Mouse (Mus musculus): ENCODE data around the gene Slc35a3.
"Not testable (repeated sequence)": the region's sequence is repeated elsewhere in the genome, so short reads cannot be mapped to it uniquely, and the experiment has no call there.

Slc35a3 gene

DNA sequence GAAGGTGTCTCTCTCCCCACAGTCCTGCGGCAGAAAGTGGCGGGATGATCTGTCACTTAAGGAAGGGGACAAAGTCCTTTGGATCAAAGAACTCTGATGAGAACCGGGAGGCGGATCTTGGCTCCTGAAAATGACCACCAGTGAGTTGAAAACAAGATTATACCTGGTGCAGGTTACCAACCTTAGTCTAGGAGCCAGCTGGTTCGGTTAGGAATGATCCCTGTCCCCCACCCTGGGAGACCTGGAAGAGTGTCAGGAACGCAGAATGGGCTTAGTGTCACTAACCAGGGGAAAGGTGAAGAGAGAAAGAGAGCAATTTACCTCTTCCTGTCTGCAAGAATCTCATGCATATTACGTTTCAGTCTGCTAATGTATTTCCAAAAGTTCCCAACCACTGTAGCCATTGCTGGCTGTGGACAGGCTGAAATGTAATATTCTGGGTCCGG is at the start of gene Slc35a3:
TSS of gene Slc35a3 (minus strand) at position 396 of the 446 bp plus-strand sequence.
- no peak for DNase-seq

DNA sequence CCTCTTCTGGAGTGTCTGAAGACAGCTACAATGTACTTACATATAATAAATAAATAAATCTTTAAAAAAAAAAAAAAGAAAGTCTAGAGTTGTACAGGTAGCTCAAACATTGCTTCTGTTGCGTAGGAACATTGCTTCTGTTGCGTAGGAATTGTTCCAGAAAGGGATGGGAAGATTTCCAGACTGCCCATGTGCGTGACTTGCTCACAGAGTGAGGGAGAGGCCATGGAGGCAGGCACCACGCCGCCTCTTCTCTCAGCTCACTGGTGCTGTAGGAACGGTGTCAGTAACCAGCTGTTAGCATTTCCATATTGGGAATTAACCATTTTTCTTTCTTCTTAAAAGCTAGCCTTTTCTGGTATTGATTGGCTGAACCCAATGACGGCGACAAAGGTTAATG is 40.2 kb upstream of the Slc35a3 start:
- DNase-seq, result no peak

- DNase-seq, result peak; percentile 24
Observed at GRCm38 (mm10) chr3:116751191-116751860, 38.7 kb upstream of the Slc35a3 start.

GRCm38 (mm10) chr3:116748391-116749170 is 36.0 kb upstream of the Slc35a3 start:
- peak; percentile 44 for DNase-seq

GRCm38 (mm10) chr3:116747648-116748047 is 35.0 kb upstream of the Slc35a3 start:
- DNase-seq, result not testable (repeated sequence)

GRCm38 (mm10) chr3:116740963-116741362 is 28.3 kb upstream of the Slc35a3 start:
- no peak for DNase-seq

- no peak for DNase-seq
Observed at GRCm38 (mm10) chr3:116740106-116740505, 27.5 kb upstream of the Slc35a3 start.

DNA sequence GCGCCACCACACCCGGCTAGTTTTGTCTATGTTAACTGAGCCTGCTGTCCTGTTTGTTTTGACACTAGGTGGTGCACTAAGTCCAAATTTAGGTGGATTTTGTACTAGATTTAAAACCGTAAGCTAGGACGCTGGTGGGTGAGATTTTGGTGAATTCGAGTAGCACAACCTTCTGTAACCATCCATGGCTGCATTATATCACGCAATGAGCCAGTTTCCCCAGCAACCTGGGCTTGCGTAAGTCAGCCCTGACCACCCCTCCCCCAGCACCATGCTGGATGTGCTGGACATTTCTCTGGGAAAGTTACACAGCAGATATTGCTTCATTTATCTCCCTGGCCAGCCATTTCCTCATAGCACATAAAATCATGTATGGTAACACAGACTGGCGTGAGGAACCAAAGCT is 24.7 kb upstream of the Slc35a3 start:
- DNase-seq, result no peak

DNA sequence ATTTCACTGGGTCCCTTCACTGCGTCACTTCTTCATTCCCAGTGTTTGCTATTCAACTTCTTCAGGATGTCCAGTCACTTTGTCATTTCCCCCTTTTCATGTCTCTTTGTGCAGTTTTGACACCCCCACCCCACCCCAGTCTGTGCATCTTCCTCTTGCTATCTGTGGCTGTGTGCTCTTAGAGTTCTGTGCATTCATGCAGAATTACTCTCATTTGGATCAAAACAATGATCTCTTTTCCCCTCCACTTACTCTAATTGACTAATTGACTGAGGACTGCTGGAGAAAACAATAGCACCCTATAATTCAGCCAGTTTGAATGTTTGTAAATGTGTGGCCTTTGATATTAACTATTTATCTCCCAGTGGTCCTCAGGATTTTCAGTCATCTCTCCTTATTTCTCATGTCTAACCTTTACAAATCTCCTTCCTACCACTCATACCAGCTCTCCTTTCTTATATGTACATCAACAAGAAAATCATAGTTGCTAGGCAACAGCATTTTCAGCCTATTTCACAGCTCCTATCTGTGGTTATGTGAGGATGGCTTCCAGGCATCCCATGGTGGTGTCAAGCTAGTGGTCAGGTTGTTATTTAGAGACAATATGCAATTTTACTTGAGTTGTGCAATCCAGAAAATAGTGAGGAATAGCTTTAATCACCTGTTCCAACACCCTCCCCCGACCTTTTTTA is 17.0 kb upstream of the Slc35a3 start:
- DNase-seq, result no peak

- DNase-seq, result no peak
Observed at GRCm38 (mm10) chr3:116726807-116727206, 14.2 kb upstream of the Slc35a3 start.

- DNase-seq, result no peak
Observed at GRCm38 (mm10) chr3:116723496-116724481, 11.2 kb upstream of the Slc35a3 start.

DNA sequence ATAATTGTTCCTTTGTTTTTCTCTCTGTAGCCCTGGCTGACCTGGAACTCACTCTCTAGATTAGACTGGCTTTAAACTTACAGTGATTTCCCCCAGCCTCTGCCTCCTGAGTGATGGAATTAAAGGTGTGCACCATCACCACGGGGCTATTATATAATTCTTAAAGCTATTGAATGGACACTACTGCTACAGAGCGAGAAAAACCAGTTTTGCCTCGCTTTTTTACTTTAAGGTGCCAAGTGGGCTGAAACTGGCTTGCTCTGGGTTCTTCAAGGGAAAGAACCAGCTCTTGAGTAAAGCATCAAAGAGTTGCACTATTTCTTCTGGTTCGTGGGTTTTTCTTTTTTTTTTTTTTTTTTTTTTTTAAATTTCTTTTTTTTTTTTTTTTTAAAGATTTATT is 10.3 kb upstream of the Slc35a3 start:
- DNase-seq, result no peak

GRCm38 (mm10) chr3:116718951-116719350 is 6.3 kb upstream of the Slc35a3 start:
- DNase-seq, result no peak

DNA sequence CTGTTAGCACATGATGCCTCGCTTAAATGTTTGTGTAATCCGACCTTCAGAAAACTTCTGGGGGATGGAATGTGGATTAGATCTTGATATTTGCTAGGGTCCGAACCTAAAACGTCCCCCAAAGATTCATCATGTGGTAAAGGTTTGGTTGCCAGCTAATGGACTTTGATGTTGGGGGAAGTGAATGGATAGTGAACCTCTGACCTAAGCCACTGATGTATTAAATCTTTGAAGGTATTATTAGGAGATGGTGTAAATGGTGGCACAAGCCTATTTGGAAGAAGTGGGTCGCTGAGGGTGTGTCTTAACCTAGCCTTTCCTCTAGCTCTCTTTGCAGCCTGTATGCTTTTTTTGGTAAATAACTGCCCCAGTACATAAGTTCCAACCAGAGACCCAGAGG is 400 bp upstream of the Slc35a3 start:
- DNase-seq, result no peak

DNA sequence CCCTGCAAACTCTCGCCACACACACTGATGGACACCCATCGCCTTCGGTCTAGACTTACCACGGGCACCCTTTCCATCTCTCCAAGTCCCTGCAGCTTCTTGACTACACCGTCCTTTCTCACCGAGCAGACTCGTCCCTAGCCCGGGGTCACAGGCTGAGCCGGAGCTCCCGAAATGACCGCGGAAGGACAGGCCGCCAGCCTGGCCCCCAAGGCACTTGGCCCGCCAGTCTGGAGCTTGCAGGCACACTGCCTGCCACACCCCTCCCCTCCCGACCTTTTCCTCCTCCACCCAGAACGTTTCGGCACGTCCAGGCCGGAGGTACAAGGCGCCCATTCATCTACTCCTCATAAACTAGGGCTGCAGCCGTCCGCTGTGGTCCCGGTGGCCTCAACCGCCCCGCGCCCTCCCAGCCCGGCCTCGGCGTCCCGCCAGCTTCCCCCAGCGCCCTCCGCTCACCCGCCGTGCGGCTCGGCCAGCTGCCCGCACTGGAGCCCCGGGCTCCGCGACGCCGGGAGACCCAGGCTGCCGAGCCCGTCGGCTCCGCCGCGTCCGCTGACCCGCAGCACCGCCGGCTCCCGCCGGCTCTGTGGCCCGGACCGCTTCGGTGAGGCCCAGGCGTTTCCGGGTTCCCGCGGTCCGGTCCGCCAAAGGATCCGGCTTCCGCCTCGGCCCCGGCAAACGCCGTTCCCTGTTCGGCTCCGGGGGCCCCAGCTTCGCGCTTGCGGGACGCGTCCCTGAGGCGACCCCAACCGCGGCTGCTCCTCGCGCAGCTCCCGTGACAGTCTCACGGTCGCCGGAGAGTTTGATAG is 801 bp downstream of the Slc35a3 start:
- peak; percentile 82 for DNase-seq

- no peak for DNase-seq
Observed at GRCm38 (mm10) chr3:116710941-116711340, 1.7 kb downstream of the Slc35a3 start.

- DNase-seq, result no peak
Observed at GRCm38 (mm10) chr3:116705637-116706204, 6.9 kb downstream of the Slc35a3 start.

- DNase-seq, result no peak
Observed at GRCm38 (mm10) chr3:116703835-116704234, 8.8 kb downstream of the Slc35a3 start.

DNA sequence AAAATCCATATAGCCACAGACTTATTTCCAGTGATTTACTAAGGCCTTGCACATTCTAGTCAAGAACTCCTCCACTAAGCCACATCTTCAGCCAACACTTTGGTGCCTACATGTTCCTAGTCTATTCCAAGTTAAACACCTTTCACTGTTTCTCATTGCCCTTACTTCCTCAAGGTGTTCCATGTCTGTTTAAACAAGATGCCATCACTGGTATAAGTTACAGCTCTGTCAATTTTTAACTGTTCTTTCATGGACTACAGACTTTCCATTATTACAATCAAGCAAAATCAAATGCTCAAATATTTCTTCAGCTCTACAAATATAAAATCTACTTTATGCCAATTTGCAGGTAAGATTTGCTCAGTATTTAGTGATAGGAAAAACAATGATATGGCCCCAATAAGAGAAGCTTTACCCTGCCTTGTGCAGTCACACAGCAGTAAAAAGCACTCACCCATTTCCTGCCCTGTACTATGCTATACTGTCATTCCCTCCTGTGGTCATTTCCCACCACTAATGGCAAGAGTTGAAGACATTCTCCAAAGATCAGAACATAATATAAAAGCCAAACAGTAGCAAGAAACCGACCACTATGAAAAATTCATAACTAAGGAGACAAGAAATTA is 9.9 kb downstream of the Slc35a3 start:
- no peak for DNase-seq

DNA sequence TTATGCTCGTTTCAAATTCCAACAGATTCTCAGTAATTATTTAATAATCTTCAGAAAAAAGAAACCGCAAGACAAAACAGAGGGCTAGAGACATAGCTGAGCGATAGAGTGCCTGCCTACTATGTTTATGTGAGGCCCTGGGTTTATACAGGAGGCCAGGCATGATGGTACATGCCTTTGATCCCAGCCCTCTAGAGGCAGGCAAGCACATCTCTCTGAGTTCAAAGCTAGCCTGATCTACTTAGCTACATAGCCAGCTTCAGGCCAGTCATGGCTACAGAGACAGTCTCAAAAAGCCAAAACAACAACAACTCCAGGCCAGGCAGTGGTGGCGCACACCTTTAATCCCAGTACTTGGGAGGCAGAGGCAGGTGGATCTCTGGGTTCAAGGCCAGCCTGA is 11.0 kb downstream of the Slc35a3 start:
- no peak for DNase-seq

- DNase-seq, result no peak
Observed at GRCm38 (mm10) chr3:116698786-116699185, 13.8 kb downstream of the Slc35a3 start.
